Mouse (Mus musculus): ENCODE data around the gene Ankrd17.
"Not testable (repeated sequence)": the region's sequence is repeated elsewhere in the genome, so short reads cannot be mapped to it uniquely, and the experiment has no call there.

DNA sequence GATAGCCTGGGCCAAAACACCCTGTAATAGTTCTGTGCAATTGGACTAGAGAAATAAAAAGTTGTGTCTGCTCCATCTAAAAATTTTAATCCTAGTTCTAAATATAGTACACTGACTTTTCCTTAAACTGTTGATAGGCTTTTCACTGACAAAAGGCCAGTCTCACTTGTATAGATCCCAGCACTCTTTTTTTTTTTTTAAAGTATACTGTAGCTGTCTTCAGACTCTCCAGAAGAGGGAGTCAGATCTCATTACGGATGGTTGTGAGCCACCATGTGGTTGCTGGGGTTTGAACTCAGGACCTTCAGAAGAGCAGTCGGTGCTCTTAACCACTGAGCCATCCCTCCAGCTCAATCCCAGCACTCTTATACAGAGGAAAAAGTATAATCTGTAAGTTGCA, 104.1 kb downstream of the Ankrd17 start:
- not testable (repeated sequence) for TF ChIP-seq E2F4 (IDR thresholded peaks at IDR 0.05; ENCODE audit: insufficient read depth); MYOG (IDR thresholded peaks at IDR 0.05; ENCODE audit: control insufficient read depth in 1 of 3, insufficient read depth in 1 of 3, insufficient read length in 2 of 3, low read depth in 2 of 3); POLR2A (IDR thresholded peaks at IDR 0.05; ENCODE audit: insufficient read length, low read depth); MYOD1 (IDR thresholded peaks at IDR 0.05; ENCODE audit: control insufficient read depth in 1 of 3, insufficient read length in 2 of 3, low read depth in 2 of 3); USF1 (IDR thresholded peaks at IDR 0.05; ENCODE audit: low read depth); CEBPB (IDR thresholded peaks at IDR 0.05; ENCODE audit: insufficient read depth, poor library complexity, severe bottlenecking)

Data from myocyte (in vitro differentiated cells).